Mouse (Mus musculus) thymus, postnatal 0 days (tissue): ENCODE results near the gene Tcp11l1. TPM values are rescaled to one million over a fixed set of nuclear protein-coding genes. Genes with fewer than 3 reads are reported as not detected.

Experiments
- DNase-seq: peaks from one replicate; pipeline ENCODE4 v3.0.0-alpha.2; 2015; ENCODE audit warnings: low spot score
- polyA plus RNA-seq: library from polyadenylated mRNA; unstranded; fragments of >200 nt; fragmentation: Nextera tagmentation; extraction: Ambion mirVana; gene quantifications from 2 replicates; pipeline ENCODE4 v1.2.1, GENCODE M21; 2015

The Tcp11l1 gene
- polyA plus RNA-seq = 12.6 and 16.4 TPM in 2 replicates

- peak; percentile 14 for DNase-seq
These were observed at the start of gene Tcp11l1 for GRCm38 (mm10) chr2:104711585-104712485. TSS of gene Tcp11l1 (minus strand) at chr2:104712169.

- DNase-seq = no peak
These were observed 38.6 kb upstream of the Tcp11l1 start for GRCm38 (mm10) chr2:104750611-104751010.

DNA sequence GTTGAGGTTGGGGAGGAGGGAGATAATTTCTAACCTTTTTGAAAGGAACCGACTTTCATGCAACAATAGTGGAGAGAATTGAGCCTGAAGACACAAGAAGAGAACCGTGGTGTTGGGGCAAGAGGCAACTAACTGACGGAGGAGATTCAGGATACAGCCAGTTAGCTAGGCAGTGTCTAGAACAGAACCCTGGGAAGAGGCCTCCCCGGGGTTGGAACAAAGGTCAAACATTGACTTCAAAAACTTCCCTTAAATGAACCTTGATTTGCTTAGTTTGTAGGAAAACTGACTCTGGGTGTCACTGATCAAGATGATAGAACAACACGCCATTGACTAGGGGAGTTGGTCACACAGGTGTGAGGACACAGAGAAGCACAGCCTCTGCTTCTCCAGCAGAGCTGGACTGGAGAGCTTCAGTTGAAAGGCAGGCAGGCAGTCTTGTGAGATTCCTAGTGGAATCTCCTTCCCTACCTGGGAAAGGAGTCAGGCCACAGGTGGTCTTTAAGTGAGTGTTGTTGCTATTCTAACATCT lies 36.7 kb upstream of the Tcp11l1 start:
- DNase-seq = no peak

DNA sequence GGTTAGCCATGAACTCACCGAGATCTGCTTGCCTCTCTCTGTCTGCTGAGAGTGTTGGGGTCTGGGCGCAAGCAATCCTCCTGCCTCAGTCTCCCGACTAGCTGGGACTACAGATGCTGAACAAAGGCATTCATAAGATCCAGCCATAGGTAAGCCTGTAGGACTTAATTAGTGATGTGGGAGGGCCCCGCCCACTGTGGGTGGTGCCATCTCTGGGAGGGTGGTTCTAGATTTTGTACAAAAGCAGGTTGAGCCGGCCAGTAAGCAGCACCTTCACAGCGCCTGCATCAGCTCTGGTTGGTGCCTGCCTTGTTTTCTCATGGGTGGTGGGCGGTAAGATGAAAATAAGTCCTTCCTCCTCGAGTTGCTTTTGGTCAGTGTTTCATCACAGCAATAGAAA lies 34.3 kb upstream of the Tcp11l1 start:
- DNase-seq = no peak

DNA sequence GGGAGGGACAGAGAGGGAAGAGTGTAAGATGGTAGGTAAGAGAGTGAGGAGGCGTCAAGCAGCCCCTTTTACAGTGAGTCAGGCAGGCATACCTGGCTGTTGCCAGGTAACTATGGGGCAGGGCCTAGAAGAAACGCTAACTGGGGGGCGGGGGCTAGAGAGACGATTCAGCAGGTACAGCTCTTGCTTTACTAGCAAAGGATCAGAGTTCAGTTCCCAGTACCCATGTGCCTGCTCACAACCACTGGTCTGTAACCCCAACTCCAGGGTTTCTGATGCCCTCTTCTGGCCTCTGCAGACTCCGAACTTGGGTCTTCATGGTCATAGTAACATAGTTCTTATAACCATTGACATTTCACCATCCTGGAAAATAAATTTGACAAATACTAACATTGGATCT lies 32.0 kb upstream of the Tcp11l1 start:
- DNase-seq = no peak

DNA sequence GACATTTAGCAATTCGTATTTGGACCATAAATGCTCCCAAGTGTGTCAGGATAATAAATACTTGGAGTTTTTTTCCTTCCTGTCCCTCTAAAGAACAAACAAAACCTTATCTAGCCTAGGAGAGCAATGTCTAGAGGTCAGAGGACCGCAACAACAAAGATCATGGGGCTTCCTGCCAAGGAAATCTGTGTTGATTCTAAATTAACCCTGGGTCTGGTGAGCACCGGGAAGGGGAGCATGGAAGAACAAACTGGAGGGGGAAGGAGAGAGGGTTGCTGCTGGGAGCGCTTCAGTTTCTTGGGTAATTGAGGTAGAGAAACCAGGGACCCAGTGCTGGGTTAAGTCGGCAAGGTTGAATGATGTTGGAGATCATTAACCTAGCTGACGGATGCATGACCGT lies 31.2 kb upstream of the Tcp11l1 start:
- DNase-seq = no peak

GRCm38 (mm10) chr2:104742741-104743064 lies 30.7 kb upstream of the Tcp11l1 start, which contains the start of gene Depdc7:
TSS of gene Depdc7 (minus strand) at chr2:104742878.
- DNase-seq = peak; percentile 65

DNA sequence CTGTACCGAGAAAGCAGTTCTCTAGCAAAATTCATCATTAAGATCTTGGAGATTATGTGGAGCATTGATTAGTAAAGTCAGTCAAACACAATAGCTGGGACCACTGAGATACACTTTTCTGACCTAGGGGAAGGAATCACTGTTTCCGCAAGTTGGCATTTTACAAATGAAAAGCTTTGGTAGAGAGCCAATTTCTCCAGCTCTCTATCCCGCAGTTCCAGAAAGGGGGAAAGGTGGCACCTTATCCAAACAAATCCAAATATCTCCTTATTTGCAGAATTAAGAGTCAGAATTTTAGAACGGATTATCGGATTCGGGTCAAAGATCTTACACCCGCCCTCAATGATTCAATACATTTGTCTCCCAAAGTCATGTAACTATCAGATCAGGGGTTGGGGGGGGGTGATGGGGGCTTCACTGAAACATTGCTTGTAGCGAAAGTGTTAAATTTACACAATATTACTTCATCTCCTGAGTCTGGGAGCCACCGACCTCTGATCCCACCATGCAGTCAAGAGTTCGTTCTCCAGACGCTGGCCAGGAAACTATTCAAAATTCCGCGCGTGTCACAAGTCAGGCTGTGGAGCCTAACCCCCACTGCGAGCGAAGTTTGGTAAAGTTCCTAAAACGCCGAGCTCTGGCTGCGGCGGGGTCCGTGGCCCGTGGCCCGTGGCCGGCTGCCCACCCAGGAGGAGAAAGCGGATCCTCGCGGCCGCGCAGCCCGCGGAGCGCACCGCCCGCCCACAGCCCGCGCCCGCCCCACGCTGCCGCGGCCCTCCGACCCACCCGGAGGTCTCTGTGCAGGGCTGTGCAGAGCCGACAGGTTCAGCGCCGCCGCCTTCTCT lies 30.1 kb upstream of the Tcp11l1 start:
- no peak for DNase-seq

GRCm38 (mm10) chr2:104741015-104741758 lies 29.2 kb upstream of the Tcp11l1 start:
- no peak for DNase-seq

DNA sequence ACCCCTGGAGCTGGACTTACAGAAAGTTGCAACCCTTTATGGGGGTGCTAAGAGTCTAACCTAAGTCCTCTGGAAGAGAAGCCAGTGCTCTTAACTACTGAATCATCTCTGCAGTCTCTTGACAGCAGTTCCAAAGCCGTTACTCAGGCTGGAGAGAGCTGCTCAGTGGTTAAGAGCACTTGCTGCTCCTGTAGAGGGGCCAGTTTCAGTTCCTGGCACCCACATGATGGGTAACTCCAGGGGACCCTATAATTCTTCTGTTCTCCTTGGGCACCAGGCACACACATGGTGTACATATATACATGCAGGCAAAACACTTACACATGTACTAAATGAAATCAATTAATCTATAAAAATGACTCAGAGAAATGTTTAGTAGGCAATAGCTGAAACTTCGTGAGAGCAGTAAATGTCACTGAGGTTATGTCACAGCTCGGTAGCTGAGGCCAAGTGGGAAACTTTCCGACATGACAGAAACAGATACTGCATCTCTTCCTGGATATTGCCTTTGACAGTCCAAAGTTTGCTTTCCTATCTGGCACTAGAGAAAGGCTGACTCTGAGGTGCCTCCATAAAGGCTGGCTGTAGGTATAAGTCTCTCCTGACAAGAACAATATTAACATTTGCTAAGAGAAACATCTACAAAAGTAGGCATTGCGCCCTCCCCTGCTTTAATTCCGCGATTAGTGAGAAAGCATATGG lies 28.4 kb upstream of the Tcp11l1 start:
- no peak for DNase-seq

GRCm38 (mm10) chr2:104739691-104740090 lies 27.7 kb upstream of the Tcp11l1 start:
- no peak for DNase-seq

GRCm38 (mm10) chr2:104736241-104736640 lies 24.3 kb upstream of the Tcp11l1 start:
- no peak for DNase-seq

GRCm38 (mm10) chr2:104732562-104733256 lies 20.7 kb upstream of the Tcp11l1 start:
- no peak for DNase-seq

- DNase-seq = no peak
These were observed 20.1 kb upstream of the Tcp11l1 start for GRCm38 (mm10) chr2:104732033-104732444.

DNA sequence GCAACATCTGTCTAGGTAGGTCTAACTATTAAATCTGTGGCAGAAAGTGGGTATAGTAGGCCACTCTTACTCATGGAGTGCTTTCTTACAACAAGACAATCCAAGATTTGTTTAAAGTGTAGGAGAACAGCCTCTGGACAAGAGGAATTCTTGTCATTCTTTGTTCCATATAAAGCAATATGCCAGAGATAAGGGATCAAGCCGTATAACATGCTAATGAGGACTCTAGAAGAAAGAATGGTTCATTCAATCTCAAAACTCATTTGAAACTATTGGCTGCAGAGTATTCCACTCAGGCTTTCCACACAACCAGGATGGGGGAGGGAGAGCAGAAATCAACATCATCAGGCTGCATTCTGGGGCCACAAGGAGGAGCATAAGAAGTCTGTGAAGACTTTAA lies 15.4 kb upstream of the Tcp11l1 start:
- DNase-seq = no peak

DNA sequence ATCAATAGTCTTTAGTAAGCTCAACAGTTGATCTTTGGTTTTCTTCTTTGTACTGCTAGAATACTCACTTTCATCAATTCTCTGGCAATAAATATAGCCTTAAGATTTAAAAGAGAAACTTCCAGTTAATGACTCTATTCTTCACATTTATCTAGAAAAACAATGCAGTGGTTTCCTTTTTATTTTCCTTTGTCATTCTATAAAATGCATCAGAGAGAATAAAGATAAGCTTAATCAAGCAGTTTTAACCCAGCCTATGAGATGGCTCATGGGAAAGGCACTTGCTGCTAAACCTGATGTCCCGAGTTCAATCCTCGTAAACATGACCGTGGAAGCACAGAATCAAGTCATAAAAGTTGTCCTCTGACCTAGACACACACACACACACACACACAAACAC lies 10.1 kb upstream of the Tcp11l1 start:
- no peak for DNase-seq

DNA sequence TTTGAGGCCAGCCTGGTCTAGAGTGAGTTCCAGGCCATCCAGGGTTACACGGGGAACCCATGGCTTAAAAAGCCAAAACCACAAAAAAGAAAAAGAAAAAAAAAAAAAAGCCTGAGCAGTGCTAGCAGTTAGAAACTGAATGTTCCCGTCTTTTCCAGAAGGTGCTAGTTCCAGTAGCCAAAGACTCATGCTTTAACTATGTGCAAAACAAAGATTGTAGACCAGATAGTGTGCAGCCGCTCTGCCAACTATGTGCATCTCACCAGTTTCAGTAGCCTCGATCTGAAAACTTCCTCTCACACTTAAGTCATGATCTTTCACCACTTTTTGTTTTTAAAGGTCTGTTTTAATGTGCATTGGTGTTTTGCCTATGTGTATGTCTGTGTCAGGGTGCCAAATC lies 5.9 kb upstream of the Tcp11l1 start:
- no peak for DNase-seq

DNA sequence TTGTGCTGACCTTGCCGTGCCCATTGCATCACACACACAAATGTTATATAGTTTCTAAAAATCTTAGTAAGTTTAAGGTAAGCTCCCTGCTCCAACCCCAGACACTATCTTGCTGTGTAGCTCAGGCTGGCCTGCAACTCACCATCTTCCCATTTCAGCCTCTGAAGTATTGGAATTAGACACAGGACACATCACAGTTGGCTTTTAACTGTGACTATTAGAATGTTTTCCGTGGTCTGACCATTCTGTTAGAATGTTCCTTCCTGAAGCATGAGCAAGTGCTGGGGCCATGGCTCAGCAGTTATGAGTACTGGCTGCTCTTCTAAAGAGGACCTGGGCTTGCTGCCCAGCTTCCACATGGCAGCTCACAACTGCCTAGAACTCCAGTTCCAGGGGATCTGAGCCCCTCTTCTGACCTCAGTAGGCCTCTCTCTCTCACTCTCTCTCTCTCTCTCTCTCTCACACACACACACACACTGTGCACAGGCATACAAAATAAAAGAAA lies 5.3 kb upstream of the Tcp11l1 start:
- DNase-seq = no peak

- no peak for DNase-seq
These were observed 4.3 kb upstream of the Tcp11l1 start, which contains the start of gene Pin1rt1 for GRCm38 (mm10) chr2:104716279-104716678. TSS of gene Pin1rt1 (minus strand) at chr2:104716379.

- DNase-seq = no peak
These were observed 2.3 kb upstream of the Tcp11l1 start for GRCm38 (mm10) chr2:104714254-104714691.
